Mouse (Mus musculus): ENCODE measurements around the gene Ankrd13d. TPM values are rescaled to one million over a fixed set of nuclear protein-coding genes. Genes with fewer than 3 reads are reported as not detected.

Ankrd13d gene
- total RNA-seq, 2 experiments from 2014 or later, result 0.98 to 1.5 TPM

- intact Hi-C loops (cut with DNase I), result no loop called here
- DNase-seq, result peak in 1 of 2 experiments; percentile 41
Measured at GRCm38 (mm10) chr19:4230415-4230814, 52.5 kb downstream of the Ankrd13d start.

- intact Hi-C loops (cut with DNase I), result loop anchor here (2.0 to 5.0 kb wide), 2 partner anchors 131 to 212 kb away; partner anchors contain the start of gene Pitpnm1
- DNase-seq, result no peak
Measured at GRCm38 (mm10) chr19:4229451-4230076, 53.4 kb downstream of the Ankrd13d start.

GRCm38 (mm10) chr19:4228891-4229290 lies 54.0 kb downstream of the Ankrd13d start:
- intact Hi-C loops (cut with DNase I), result loop anchor here (1.0 to 5.0 kb wide), 4 partner anchors 22 to 212 kb away; partner anchors contain the start of gene Pitpnm1
- DNase-seq, result no peak

GRCm38 (mm10) chr19:4227894-4228678 lies 54.9 kb downstream of the Ankrd13d start:
- peak; percentile 86 to 92 for DNase-seq
- intact Hi-C loops (cut with DNase I), result loop anchor here (1.0 to 5.0 kb wide), 4 partner anchors 21 to 211 kb away; partner anchors contain the start of gene Pitpnm1

GRCm38 (mm10) chr19:4227446-4227845 lies 55.5 kb downstream of the Ankrd13d start:
- no peak for DNase-seq
- intact Hi-C loops (cut with DNase I), result loop anchor here (5.0 kb wide), 1 partner anchor 210 kb away; no protein-coding TSS in a partner anchor

GRCm38 (mm10) chr19:4226779-4227178 lies 56.2 kb downstream of the Ankrd13d start:
- intact Hi-C loops (cut with DNase I), result loop anchor here (5.0 kb wide), 1 partner anchor 209 kb away; no protein-coding TSS in a partner anchor
- no peak for DNase-seq

GRCm38 (mm10) chr19:4222165-4222564 lies 60.8 kb downstream of the Ankrd13d start:
- intact Hi-C loops (cut with DNase I), result no loop called here
- no peak for DNase-seq

- intact Hi-C loops (cut with DNase I), result no loop called here
- DNase-seq, result peak; percentile 45 to 47
Measured at GRCm38 (mm10) chr19:4220957-4221743, 61.8 kb downstream of the Ankrd13d start.

GRCm38 (mm10) chr19:4220416-4220815 lies 62.5 kb downstream of the Ankrd13d start:
- intact Hi-C loops (cut with DNase I), result no loop called here
- peak in 1 of 2 experiments; percentile 10 for DNase-seq

Small RNAs within 50 kb of the gene (microRNA-seq; reads per million reads assigned to microRNA genes)
- gene Mir6985, result 0.35 to 0.47 reads per million in 2 experiments

Other genes starting within 250 kb of the Ankrd13d start
- gene Gstp1, start 245.2 kb downstream of the Ankrd13d start, total RNA-seq (2021), result 100 to 1,000 TPM; 270 to 278 TPM
- gene Gstp2, start 237.1 kb downstream of the Ankrd13d start, total RNA-seq (2021), result 10 to 100 TPM; 87.3 to 90.7 TPM
- not detected for gene Gstp3, start 223.6 kb downstream of the Ankrd13d start, total RNA-seq (2021)
- gene Cabp2, start 201.6 kb downstream of the Ankrd13d start, total RNA-seq (2021), result not detected
- gene Cdk2ap2, start 186.0 kb downstream of the Ankrd13d start, total RNA-seq (2021), result 10 to 100 TPM; 21.9 to 26.3 TPM
- gene Pitpnm1, start 183.1 kb downstream of the Ankrd13d start, total RNA-seq (2021), result 10 to 100 TPM; 30.8 to 32.8 TPM
- gene Aip, start 157.3 kb downstream of the Ankrd13d start, total RNA-seq (2021), result 10 to 100 TPM; 47.7 to 62.6 TPM
- gene Gpr152, start 143.3 kb downstream of the Ankrd13d start, total RNA-seq (2021), result not detected
- gene Cabp4, start 139.1 kb downstream of the Ankrd13d start, total RNA-seq (2021), result not detected
- 10 to 100 TPM; 87.2 to 90.7 TPM for gene Coro1b, start 134.5 kb downstream of the Ankrd13d start, total RNA-seq (2021)
- gene Ptprcap, start 129.5 kb downstream of the Ankrd13d start, total RNA-seq (2021), result 1 to 10 TPM; 1.6 to 2.2 TPM
- gene Rps6kb2, start 119.8 kb downstream of the Ankrd13d start, total RNA-seq (2021), result 10 to 100 TPM; 22.4 to 24.3 TPM
- gene Carns1, start 107.7 kb downstream of the Ankrd13d start, total RNA-seq (2021), result 10 to 100 TPM; 40.2 to 53.6 TPM
- gene Tbc1d10c, start 91.9 kb downstream of the Ankrd13d start, total RNA-seq (2021), result 1 to 10 TPM; 2.6 to 2.9 TPM
- 100 to 1,000 TPM; 420 to 454 TPM for gene Ppp1ca, start 91.1 kb downstream of the Ankrd13d start, total RNA-seq (2021)
- gene Rad9a, start 81.5 kb downstream of the Ankrd13d start, total RNA-seq (2021), result 1 to 10 TPM; 6.0 to 8.6 TPM
- gene Clcf1, start 68.9 kb downstream of the Ankrd13d start, total RNA-seq (2021), result 1 to 10 TPM; 1.6 to 2.5 TPM
- gene AC109138.7, start 68.8 kb downstream of the Ankrd13d start, total RNA-seq (2021), result not detected
- gene Pold4, start 51.2 kb downstream of the Ankrd13d start, total RNA-seq (2021), result 10 to 100 TPM; 10.7 to 13.5 TPM
- 10 to 100 TPM in 1 of 2 experiments, 1 to 10 TPM in 1; 10.0 to 12.0 TPM for gene Ssh3, start 14.0 kb downstream of the Ankrd13d start, total RNA-seq (2021)
- 10 to 100 TPM; 51.4 to 57.2 TPM for gene Grk2, start 23.1 kb upstream of the Ankrd13d start, total RNA-seq (2021)
- gene Kdm2a, start 115.1 kb upstream of the Ankrd13d start, total RNA-seq (2021), result 10 to 100 TPM; 50.4 to 54.4 TPM
- gene Rhod, start 156.3 kb upstream of the Ankrd13d start, total RNA-seq (2021), result 10 to 100 TPM in 1 of 2 experiments, 1 to 10 TPM in 1; 8.5 to 10.6 TPM
- gene Syt12, start 194.3 kb upstream of the Ankrd13d start, total RNA-seq (2021), result 1 to 10 TPM in 1 of 2 experiments, under 1 TPM in 1; 0.47 to 2.7 TPM
- 1 to 10 TPM in 1 of 2 experiments, under 1 TPM in 1; 0.30 to 1.0 TPM for gene 2010003K11Rik, start 215.4 kb upstream of the Ankrd13d start, total RNA-seq (2021)
- 10 to 100 TPM in 1 of 2 experiments, 1 to 10 TPM in 1; 7.1 to 22.9 TPM for gene Pcx, start 227.3 kb upstream of the Ankrd13d start, total RNA-seq (2021)